Mouse (Mus musculus): ENCODE measurements at regions not wholly inside any gene's neighbourhood (a gene's known extent, or its start where the extent isn't known, plus 50 kb on each side); places are given as distances from the start of the nearest gene placed in this dataset.
"Not testable (repeated sequence)": the region's sequence is repeated elsewhere in the genome, so short reads cannot be mapped to it uniquely, and the experiment has no call there.

- DNase-seq (ENCODE audit: low spot score in 2 of 2) = no peak
These were observed 519.6 kb upstream of the Sall1 start for GRCm38 (mm10) chr8:89563544-89563943.

- DNase-seq (ENCODE audit: low spot score in 2 of 2) = no peak
These were observed 518.6 kb upstream of the Sall1 start for GRCm38 (mm10) chr8:89562597-89562996.

- no peak for DNase-seq (ENCODE audit: low spot score in 2 of 2)
These were observed 497.3 kb upstream of the Sall1 start for GRCm38 (mm10) chr8:89541231-89541630.

- no peak for DNase-seq (ENCODE audit: low spot score in 2 of 2)
These were observed 490.6 kb upstream of the Sall1 start for GRCm38 (mm10) chr8:89534605-89535004.

GRCm38 (mm10) chr8:89525041-89525440 lies 481.1 kb upstream of the Sall1 start:
- no peak for DNase-seq (ENCODE audit: low spot score in 2 of 2)

- DNase-seq (ENCODE audit: low spot score in 2 of 2) = no peak
These were observed 479.4 kb upstream of the Sall1 start for GRCm38 (mm10) chr8:89523336-89523735.

- no peak for DNase-seq (ENCODE audit: low spot score in 2 of 2)
These were observed 472.6 kb upstream of the Sall1 start for GRCm38 (mm10) chr8:89516602-89517001.

GRCm38 (mm10) chr8:89514270-89514669 lies 470.3 kb upstream of the Sall1 start:
- no peak for DNase-seq (ENCODE audit: low spot score in 2 of 2)

GRCm38 (mm10) chr8:89507639-89508038 lies 463.7 kb upstream of the Sall1 start:
- no peak for DNase-seq (ENCODE audit: low spot score in 2 of 2)

GRCm38 (mm10) chr8:89503545-89504234 lies 459.7 kb upstream of the Sall1 start:
- DNase-seq (ENCODE audit: low spot score in 2 of 2) = no peak

- no peak for DNase-seq (ENCODE audit: low spot score in 2 of 2)
These were observed 459.1 kb upstream of the Sall1 start for GRCm38 (mm10) chr8:89503030-89503429.

- no peak for DNase-seq (ENCODE audit: low spot score in 2 of 2)
These were observed 457.8 kb upstream of the Sall1 start for GRCm38 (mm10) chr8:89501756-89502155.

- DNase-seq (ENCODE audit: low spot score in 2 of 2) = no peak
These were observed 455.9 kb upstream of the Sall1 start for GRCm38 (mm10) chr8:89499831-89500230.

GRCm38 (mm10) chr8:89498088-89498695 lies 454.2 kb upstream of the Sall1 start:
- DNase-seq (ENCODE audit: low spot score in 2 of 2) = no peak

- DNase-seq (ENCODE audit: low spot score in 2 of 2) = no peak
These were observed 448.4 kb upstream of the Sall1 start for GRCm38 (mm10) chr8:89492336-89492735.

- DNase-seq (ENCODE audit: low spot score in 2 of 2) = not testable (repeated sequence)
These were observed 438.5 kb upstream of the Sall1 start for GRCm38 (mm10) chr8:89482481-89482880.

- DNase-seq (ENCODE audit: low spot score in 2 of 2) = no peak
These were observed 433.0 kb upstream of the Sall1 start for GRCm38 (mm10) chr8:89476930-89477329.

- no peak for DNase-seq (ENCODE audit: low spot score in 2 of 2)
These were observed 427.2 kb upstream of the Sall1 start for GRCm38 (mm10) chr8:89471116-89471515.

- no peak for DNase-seq (ENCODE audit: low spot score in 2 of 2)
These were observed 424.8 kb upstream of the Sall1 start for GRCm38 (mm10) chr8:89468782-89469220.

- DNase-seq (ENCODE audit: low spot score in 2 of 2) = no peak
These were observed 421.3 kb upstream of the Sall1 start for GRCm38 (mm10) chr8:89465211-89465753.

GRCm38 (mm10) chr8:89456517-89456916 lies 412.6 kb upstream of the Sall1 start:
- DNase-seq (ENCODE audit: low spot score in 2 of 2) = no peak

- DNase-seq (ENCODE audit: low spot score in 2 of 2) = no peak
These were observed 411.8 kb upstream of the Sall1 start for GRCm38 (mm10) chr8:89455731-89456130.

GRCm38 (mm10) chr8:89454197-89454596 lies 410.2 kb upstream of the Sall1 start:
- DNase-seq (ENCODE audit: low spot score in 2 of 2) = no peak

Measured in spleen, postnatal 36 days (tissue).